Mouse (Mus musculus) heart, embryonic 15.5 days (tissue): Measurements from ENCODE around the gene Tanc2. TPM values are rescaled to one million over a fixed set of nuclear protein-coding genes. Genes with fewer than 3 reads are reported as not detected.
A peak's percentile ranks its signal among the peaks of the same experiment; 100 is the strongest.

Source experiments
- ATAC-seq: fragments of 200-750 bp; cut with Nextera tagmentation; replicated peaks from 2 replicates; pipeline ENCODE4 v1.8.0; 2017; ENCODE audit warnings: low read depth, moderate TSS enrichment; ENCODE audit not compliant: insufficient number of reproducible peaks, insufficient read depth, low FRiP score
- H3K27ac ChIP-seq: fragments of 300-500 bp; sonication (generic); 2 replicates; pipeline ENCODE4 v1.5.1; 2015; ENCODE audit warnings: mild to moderate bottlenecking, inconsistent platforms
- H3K27me3 ChIP-seq: fragments of 300-500 bp; sonication (generic); 2 replicates; pipeline ENCODE4 v1.6.1; 2015; ENCODE audit warnings: inconsistent platforms
- H3K36me3 ChIP-seq: fragments of 300-500 bp; sonication (generic); 2 replicates; pipeline ENCODE4 v1.6.1; 2015; ENCODE audit warnings: mild to moderate bottlenecking, inconsistent platforms
- H3K4me1 ChIP-seq: fragments of 300-500 bp; sonication (generic); replicated peaks from 2 replicates; pipeline ENCODE4 v1.6.1; 2015; ENCODE audit warnings: inconsistent platforms
- H3K4me2 ChIP-seq: fragments of 300-500 bp; sonication (generic); 2 replicates; pipeline ENCODE4 v1.6.1; 2015; ENCODE audit warnings: inconsistent platforms, mild to moderate bottlenecking, moderate library complexity
- H3K4me3 ChIP-seq: fragments of 300-500 bp; sonication (generic); 2 replicates; pipeline ENCODE4 v1.5.1; 2015; ENCODE audit warnings: mild to moderate bottlenecking, inconsistent platforms
- H3K9ac ChIP-seq: fragments of 300-500 bp; sonication (generic); 2 replicates; pipeline ENCODE4 v1.6.1; 2015; ENCODE audit warnings: mild to moderate bottlenecking, inconsistent platforms
- H3K9me3 ChIP-seq: fragments of 300-500 bp; sonication (generic); replicated peaks from 2 replicates; pipeline ENCODE4 v1.6.1; 2016; ENCODE audit warnings: inconsistent platforms
- WGBS: fragments of 180-500 bp; shearing (Covaris S2); methylation state at CpG from one replicate; pipeline ENCODE4 v1.1.7; 2015; ENCODE audit warnings: mixed read lengths; 5-methylcytosine and 5-hydroxymethylcytosine counted together
- polyA plus RNA-seq: library from polyadenylated mRNA; unstranded; fragments of >200 nt; fragmentation: Nextera tagmentation; extraction: Ambion mirVana; gene quantifications from 2 replicates; pipeline ENCODE4 v1.2.1, GENCODE M21; 2015

Tanc2 gene
- polyA plus RNA-seq, 1 experiment from 2014 or later: 12.4 TPM

- peak overlapping the region; percentile 79 for H3K27ac ChIP-seq
- H3K9ac ChIP-seq: peak overlapping the region; percentile 65
Observed at GRCm38 (mm10) chr11:105943133-105944102, 353.6 kb downstream of the Tanc2 start.

GRCm38 (mm10) chr11:105944126-105944621, 354.4 kb downstream of the Tanc2 start:
- Histone ChIP-seq H3K9ac (peak overlapping the region; percentile 65), H3K4me1 (peaks cover 22% of the 10 kb centered on the region), H3K4me3 (peak overlapping the region; percentile 68), H3K27ac (peak overlapping the region; percentile 79), H3K9me3 (no peaks in the 10 kb centered on the region), H3K4me2 (peak overlapping the region; percentile 92), H3K36me3 (no peaks in the 10 kb centered on the region), H3K27me3 (peaks cover 37% of the 10 kb centered on the region)
- under 1% methylated on average over 54 of the region's 59 CpGs for WGBS
- ATAC-seq: peak; percentile 51

More at GRCm38 (mm10) chr11:105943133-105944102, 353.6 kb downstream of the Tanc2 start:
- Histone ChIP-seq H3K9me3 (no peaks in the 10 kb centered on the region), H3K4me3 (peak overlapping the region; percentile 68), H3K4me2 (peak overlapping the region; percentile 92), H3K4me1 (peaks cover 22% of the 10 kb centered on the region), H3K36me3 (no peaks in the 10 kb centered on the region), H3K27me3 (peaks cover 38% of the 10 kb centered on the region)
- ATAC-seq: no peak
- WGBS: 6% methylated on average over 47 of the region's 47 CpGs

DNA sequence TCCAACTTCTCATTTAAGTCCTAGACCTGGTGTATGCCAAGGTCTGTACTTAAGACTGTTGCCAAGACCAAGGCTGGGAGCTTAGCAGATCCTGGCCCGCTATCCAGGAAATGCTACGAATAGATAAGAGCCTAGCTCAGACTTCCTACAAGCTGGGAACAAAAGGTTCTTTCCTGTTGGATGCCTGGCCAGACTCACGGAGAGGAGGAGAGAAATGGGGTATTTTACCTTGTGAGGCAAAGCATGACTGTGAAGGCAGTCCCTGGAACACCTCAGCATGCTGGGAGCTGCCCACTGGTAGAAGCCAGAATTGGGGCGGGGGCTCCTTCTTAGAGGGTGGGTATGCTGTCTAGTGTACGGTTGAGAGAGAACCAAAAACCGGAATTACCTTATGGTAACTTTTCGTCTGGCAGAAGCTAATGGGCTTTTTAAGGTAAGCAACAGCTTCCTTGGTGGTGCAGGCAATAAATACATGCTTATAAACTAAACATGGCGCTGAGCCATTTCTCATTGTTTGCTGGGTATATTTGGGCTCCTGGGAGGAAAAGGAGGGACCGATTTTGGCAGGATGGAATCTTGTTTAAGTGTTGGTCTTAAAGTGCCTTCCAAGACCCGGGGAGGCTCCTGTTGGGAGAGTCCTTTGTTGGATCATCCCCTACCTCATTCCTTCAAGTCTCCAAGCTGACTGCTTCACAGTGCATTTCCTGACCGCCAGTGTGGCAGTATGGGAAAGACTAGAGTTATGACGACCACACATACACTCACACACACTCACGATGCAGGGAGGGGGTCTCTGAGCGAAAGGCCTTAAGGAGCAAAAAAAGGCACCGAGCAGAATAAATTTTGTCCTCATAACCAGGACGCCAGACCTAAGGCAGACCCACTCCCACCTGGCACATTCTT, 355.2 kb downstream of the Tanc2 start:
- Histone ChIP-seq H3K27ac (peak overlapping the region; percentile 79), H3K9me3 (no peaks in the 10 kb centered on the region), H3K36me3 (no peaks in the 10 kb centered on the region), H3K4me2 (peak overlapping the region; percentile 92), H3K4me3 (peak overlapping the region; percentile 68), H3K27me3 (peaks cover 32% of the 10 kb centered on the region), H3K4me1 (peaks cover 22% of the 10 kb centered on the region), H3K9ac (no peak overlapping the region)
- WGBS: 58% methylated on average over 16 of the region's 16 CpGs
- peak; percentile 54 for ATAC-seq

- H3K27ac ChIP-seq: no peak overlapping the region
- H3K4me2 ChIP-seq: no peak overlapping the region
- WGBS: 40% methylated on average over 11 of the region's 11 CpGs
- no peak overlapping the region for H3K4me3 ChIP-seq
- H3K9me3 ChIP-seq: no peaks in the 10 kb centered on the region
- no peak overlapping the region for H3K9ac ChIP-seq
- H3K4me1 ChIP-seq: peaks cover 22% of the 10 kb centered on the region
- peaks cover 28% of the 10 kb centered on the region for H3K27me3 ChIP-seq
- ATAC-seq: no peak
- no peaks in the 10 kb centered on the region for H3K36me3 ChIP-seq
Observed at GRCm38 (mm10) chr11:105946694-105947154, 356.9 kb downstream of the Tanc2 start.

DNA sequence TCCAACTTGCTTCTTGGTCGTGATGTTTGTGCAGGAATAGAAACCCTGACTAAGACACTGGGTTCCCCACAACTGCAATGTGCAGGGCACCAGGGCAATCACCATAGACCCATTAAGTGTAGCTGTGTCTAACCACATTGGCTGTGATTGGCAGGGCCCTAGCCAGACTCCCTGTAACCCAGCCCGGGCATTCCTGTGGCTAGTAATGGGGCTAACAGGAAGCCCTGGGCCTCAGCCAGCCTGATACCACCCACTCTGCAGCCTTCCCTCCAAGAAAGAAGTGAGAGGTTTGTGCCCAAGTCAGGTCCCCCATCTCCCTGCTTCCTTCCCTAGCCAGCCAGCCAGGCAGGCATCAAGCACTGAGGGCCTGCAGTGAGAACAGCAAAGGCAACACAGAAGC, 358.5 kb downstream of the Tanc2 start:
- H3K4me3 ChIP-seq: no peak overlapping the region
- no peaks in the 10 kb centered on the region for H3K9me3 ChIP-seq
- H3K9ac ChIP-seq: no peak overlapping the region
- no peak overlapping the region for H3K4me2 ChIP-seq
- H3K4me1 ChIP-seq: peaks cover 19% of the 10 kb centered on the region
- no peak overlapping the region for H3K27ac ChIP-seq
- no peaks in the 10 kb centered on the region for H3K36me3 ChIP-seq
- ATAC-seq: no peak
- peaks cover 20% of the 10 kb centered on the region; the same call in 1 of the 2 replicates for H3K27me3 ChIP-seq
- 74% methylated on average over 2 of the region's 2 CpGs for WGBS

- Histone ChIP-seq H3K9me3 (no peaks in the 10 kb centered on the region), H3K4me1 (no peaks in the 10 kb centered on the region), H3K9ac (no peak overlapping the region), H3K4me2 (no peak overlapping the region), H3K27me3 (peaks cover 20% of the 10 kb centered on the region; the same call in 1 of the 2 replicates), H3K27ac (no peak overlapping the region), H3K4me3 (no peak overlapping the region), H3K36me3 (no peaks in the 10 kb centered on the region)
- no peak for ATAC-seq
- WGBS: 55% methylated on average over 4 of the region's 4 CpGs
Observed at GRCm38 (mm10) chr11:105950519-105950918, 360.7 kb downstream of the Tanc2 start.

DNA sequence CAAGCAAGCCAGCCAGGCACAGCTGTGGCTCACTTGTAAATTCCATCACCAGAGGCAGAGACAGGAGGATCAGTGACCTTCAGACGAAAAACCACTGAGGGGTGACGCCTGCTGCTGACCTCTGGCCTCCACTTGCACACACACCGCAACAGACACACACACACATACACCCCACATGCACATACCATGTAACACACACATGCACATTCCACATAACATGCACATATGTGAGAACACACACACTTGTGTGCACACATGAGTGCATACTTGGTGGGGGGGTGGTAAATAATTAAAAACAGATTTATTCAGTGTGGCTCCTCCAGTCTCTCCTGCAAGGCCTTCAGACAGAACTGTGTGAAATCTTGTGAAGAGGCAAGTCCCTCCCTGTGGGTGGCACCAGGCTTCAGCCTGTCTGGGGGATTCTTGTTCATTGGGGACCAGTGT, 361.8 kb downstream of the Tanc2 start:
- no peaks in the 10 kb centered on the region for H3K9me3 ChIP-seq
- peaks cover 17% of the 10 kb centered on the region; the same call in 1 of the 2 replicates for H3K27me3 ChIP-seq
- no peak overlapping the region for H3K27ac ChIP-seq
- H3K9ac ChIP-seq: no peak overlapping the region
- H3K4me2 ChIP-seq: no peak overlapping the region
- no peaks in the 10 kb centered on the region for H3K4me1 ChIP-seq
- no peak for ATAC-seq
- H3K36me3 ChIP-seq: no peaks in the 10 kb centered on the region
- no peak overlapping the region for H3K4me3 ChIP-seq
- 53% methylated on average over 3 of the region's 3 CpGs for WGBS

DNA sequence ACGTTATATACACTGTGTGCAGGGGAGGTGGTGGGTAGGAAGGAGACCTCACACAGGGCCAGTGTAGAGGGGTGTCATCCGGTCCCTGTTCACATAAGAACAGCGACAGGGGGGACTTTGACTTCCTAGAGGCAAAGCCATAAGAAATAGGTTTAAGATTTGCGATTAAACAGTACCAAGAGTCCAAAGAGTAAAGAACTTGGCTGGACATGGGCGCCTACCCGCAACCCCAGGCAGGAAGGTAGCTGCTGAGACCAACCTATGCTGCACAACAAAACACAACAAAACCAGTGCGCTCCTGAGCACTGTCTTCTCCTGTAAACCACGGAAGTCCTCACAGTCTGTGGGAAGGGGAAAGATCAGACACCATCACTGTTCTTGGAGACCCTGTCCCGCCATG, 362.3 kb downstream of the Tanc2 start:
- 85% methylated on average over 9 of the region's 9 CpGs for whole genome bisulfite sequencing
- no peak overlapping the region for H3K4me3 ChIP-seq

GRCm38 (mm10) chr11:105952911-105953386, 363.2 kb downstream of the Tanc2 start, which contains the start of gene Cyb561:
TSS of gene Cyb561 (minus strand) at chr11:105953336.
- no peak for ATAC-seq
- WGBS: 68% methylated on average over 12 of the region's 12 CpGs

More for the DNA sequence above, 362.3 kb downstream of the Tanc2 start:
- H3K9me3 ChIP-seq: no peaks in the 10 kb centered on the region
- H3K9ac ChIP-seq: no peak overlapping the region
- no peak overlapping the region for H3K4me2 ChIP-seq
- no peaks in the 10 kb centered on the region for H3K4me1 ChIP-seq
- no peak for ATAC-seq
- no peaks in the 10 kb centered on the region for H3K36me3 ChIP-seq
- H3K27me3 ChIP-seq: peaks cover 16% of the 10 kb centered on the region; the same call in 1 of the 2 replicates
- H3K27ac ChIP-seq: no peak overlapping the region

GRCm38 (mm10) chr11:105953402-105953801, 363.6 kb downstream of the Tanc2 start:
- ATAC-seq: peak; percentile 51; the same call in 1 of the 2 replicates

More at GRCm38 (mm10) chr11:105952911-105953386, 363.2 kb downstream of the Tanc2 start, which contains the start of gene Cyb561:
- Histone ChIP-seq H3K27ac (no peak within 1 kb of the TSS), H3K9ac (no peak within 1 kb of the TSS), H3K4me2 (no peak within 1 kb of the TSS), H3K4me3 (no peak within 1 kb of the TSS), H3K9me3 (no peaks in the 10 kb centered on the region), H3K36me3 (no peaks in the 10 kb centered on the region), H3K4me1 (no peaks in the 10 kb centered on the region), H3K27me3 (peaks cover 13% of the 10 kb centered on the region; the same call in 1 of the 2 replicates)

More at GRCm38 (mm10) chr11:105953402-105953801, 363.6 kb downstream of the Tanc2 start:
- WGBS: 52% methylated on average over 6 of the region's 6 CpGs
- peaks cover 11% of the 10 kb centered on the region; the same call in 1 of the 2 replicates for H3K27me3 ChIP-seq
- H3K4me2 ChIP-seq: no peak overlapping the region
- H3K4me3 ChIP-seq: no peak overlapping the region
- H3K4me1 ChIP-seq: 0 out of 2 replicates have a peak, but pooled peaks cover 3% of the 10 kb centered on the region
- H3K36me3 ChIP-seq: no peaks in the 10 kb centered on the region
- H3K9ac ChIP-seq: no peak overlapping the region
- H3K9me3 ChIP-seq: no peaks in the 10 kb centered on the region
- no peak overlapping the region for H3K27ac ChIP-seq
